Mouse (Mus musculus): ENCODE data around the gene Ryr2.

DNA sequence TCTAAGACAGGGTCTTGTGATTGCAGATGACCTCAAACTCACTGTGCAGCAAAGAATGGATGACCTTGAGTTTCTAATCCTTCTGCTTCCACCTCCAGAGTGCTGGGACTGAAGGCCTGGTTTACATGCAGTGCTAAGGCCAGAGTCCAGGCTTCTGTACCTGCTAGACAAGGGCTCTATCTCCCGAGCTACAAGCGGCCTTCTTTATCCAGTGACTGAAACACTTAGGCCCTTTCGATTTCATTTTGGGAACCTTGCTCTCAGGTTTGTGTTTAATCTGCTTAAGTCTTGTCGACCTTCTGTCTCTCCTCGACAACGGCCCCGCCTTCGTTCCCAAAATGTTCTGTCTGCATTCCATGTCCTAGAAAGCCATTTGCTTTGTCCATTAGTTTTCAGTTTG, 8.8 kb upstream of the Ryr2 start:
- TF ChIP-seq FLI1 (IDR thresholded peaks at IDR 0.05; ENCODE audit: low read length) (no peak), GATA1 (IDR thresholded peaks at IDR 0.05; ENCODE audit: borderline replicate concordance, low read length) (no peak)

All from megakaryocyte, embryonic 14.5 days (primary cell).